Mouse (Mus musculus) forebrain, embryonic 12.5 days (tissue): ENCODE measurements around the gene Gm11034. TPM values are rescaled to one million over a fixed set of nuclear protein-coding genes. Genes with fewer than 3 reads are reported as not detected.
A peak's percentile ranks its signal among the peaks of the same experiment; 100 is the strongest.

ENCODE experiments used
- ATAC-seq: fragments of 200-750 bp; cut with Nextera tagmentation; 2 replicates; pipeline ENCODE4 v1.8.0; 2017; ENCODE audit warnings: moderate TSS enrichment; ENCODE audit not compliant: low FRiP score
- H3K27ac ChIP-seq: fragments of 300-500 bp; sonication (generic); 2 replicates; pipeline ENCODE4 v1.5.1; 2016; ENCODE audit warnings: mild to moderate bottlenecking
- H3K27me3 ChIP-seq: fragments of 300-500 bp; sonication (generic); 2 replicates; pipeline ENCODE4 v1.6.1; 2016; ENCODE audit warnings: mild to moderate bottlenecking
- H3K36me3 ChIP-seq: fragments of 300-500 bp; sonication (generic); replicated peaks from 2 replicates; pipeline ENCODE4 v1.6.1; 2016; ENCODE audit warnings: mild to moderate bottlenecking
- H3K4me1 ChIP-seq: fragments of 300-500 bp; sonication (generic); 2 replicates; pipeline ENCODE4 v1.6.1; 2016
- H3K4me2 ChIP-seq: fragments of 300-500 bp; sonication (generic); 2 replicates; pipeline ENCODE4 v1.6.1; 2016; ENCODE audit warnings: mild to moderate bottlenecking, moderate library complexity
- H3K4me3 ChIP-seq: fragments of 300-500 bp; sonication (generic); replicated peaks from 2 replicates; pipeline ENCODE4 v1.5.1; 2016; ENCODE audit warnings: mild to moderate bottlenecking
- H3K9ac ChIP-seq: fragments of 300-500 bp; sonication (generic); 2 replicates; pipeline ENCODE4 v1.6.1; 2016; ENCODE audit warnings: mild to moderate bottlenecking
- H3K9me3 ChIP-seq: fragments of 300-500 bp; sonication (generic); 2 replicates; pipeline ENCODE4 v1.6.1; 2016
- WGBS: fragments of 180-500 bp; shearing (Covaris S2); methylation state at CpG from one replicate; pipeline ENCODE4 v1.1.7; 2016; 5-methylcytosine and 5-hydroxymethylcytosine counted together
- polyA plus RNA-seq: library from polyadenylated mRNA; unstranded; fragments of >200 nt; fragmentation: Nextera tagmentation; extraction: Ambion mirVana; gene quantifications from 2 replicates; pipeline ENCODE4 v1.2.1, GENCODE M21; 2016

Gm11034 gene
- polyA plus RNA-seq, 1 experiment from 2014 or later, result not detected

GRCm38 (mm10) chr8:72239499-72240402 lies 26.3 kb upstream of the Gm11034 start, which contains the start of gene Ap1m1:
Ap1m1 (plus strand) TSS chr8:72240018.
- peak; percentile 97 for ATAC-seq
- peak within 1 kb of the TSS; percentile 97 for H3K27ac ChIP-seq
- WGBS, result 1% methylated on average over 54 of the region's 54 CpGs
- peaks cover 16% of the 10 kb centered on the region for H3K4me1 ChIP-seq
- H3K4me3 ChIP-seq, result peak within 1 kb of the TSS; percentile 69
- H3K36me3 ChIP-seq, result peaks cover 7% of the 10 kb centered on the region; the same call in 1 of the 2 replicates
- H3K9me3 ChIP-seq, result no peaks in the 10 kb centered on the region
- H3K4me2 ChIP-seq, result peak within 1 kb of the TSS; percentile 71
- no peaks in the 10 kb centered on the region for H3K27me3 ChIP-seq
- H3K9ac ChIP-seq, result peak within 1 kb of the TSS; percentile 66

- Histone ChIP-seq H3K27ac (no peak overlapping the region), H3K4me1 (peaks cover 18% of the 10 kb centered on the region), H3K9ac (no peak overlapping the region), H3K9me3 (no peaks in the 10 kb centered on the region), H3K36me3 (peaks cover 34% of the 10 kb centered on the region), H3K4me2 (no peak overlapping the region), H3K27me3 (0 out of 2 replicates have a peak, but pooled peaks cover 6% of the 10 kb centered on the region), H3K4me3 (no peak overlapping the region)
- WGBS, result 93% methylated on average over 5 of the region's 5 CpGs
- no peak for ATAC-seq
Measured at GRCm38 (mm10) chr8:72222656-72223055, 9.2 kb upstream of the Gm11034 start.

- 85% methylated on average over 4 of the region's 4 CpGs for WGBS
Measured at GRCm38 (mm10) chr8:72220758-72221157, 7.3 kb upstream of the Gm11034 start.

GRCm38 (mm10) chr8:72219541-72220363 lies 6.3 kb upstream of the Gm11034 start, which contains the start of gene Fam32a:
Fam32a (plus strand) TSS chr8:72219730.
- 13% methylated on average over 39 of the region's 39 CpGs for WGBS
- peaks cover 18% of the 10 kb centered on the region for H3K4me1 ChIP-seq
- H3K9me3 ChIP-seq, result no peaks in the 10 kb centered on the region
- peaks cover 23% of the 10 kb centered on the region for H3K27me3 ChIP-seq
- peaks cover 34% of the 10 kb centered on the region for H3K36me3 ChIP-seq
- H3K27ac ChIP-seq, result peak within 1 kb of the TSS; percentile 76
- peak; percentile 98 for ATAC-seq
- H3K4me3 ChIP-seq, result peak within 1 kb of the TSS; percentile 83
- H3K9ac ChIP-seq, result peak within 1 kb of the TSS; percentile 78
- H3K4me2 ChIP-seq, result peak within 1 kb of the TSS; percentile 87

More at GRCm38 (mm10) chr8:72220758-72221157, 7.3 kb upstream of the Gm11034 start:
- Histone ChIP-seq H3K9me3 (no peaks in the 10 kb centered on the region), H3K4me3 (peak overlapping the region; percentile 83), H3K27me3 (peaks cover 13% of the 10 kb centered on the region; the same call in 1 of the 2 replicates), H3K9ac (no peak overlapping the region), H3K27ac (no peak overlapping the region), H3K4me2 (peak overlapping the region; percentile 87), H3K36me3 (peaks cover 34% of the 10 kb centered on the region), H3K4me1 (peaks cover 18% of the 10 kb centered on the region)
- no peak for ATAC-seq

GRCm38 (mm10) chr8:72218781-72219540 lies 5.5 kb upstream of the Gm11034 start:
- Histone ChIP-seq H3K4me1 (peaks cover 18% of the 10 kb centered on the region), H3K27ac (no peak overlapping the region), H3K4me3 (peak overlapping the region; percentile 83), H3K9me3 (no peaks in the 10 kb centered on the region), H3K9ac (no peak overlapping the region), H3K27me3 (peaks cover 26% of the 10 kb centered on the region), H3K36me3 (peaks cover 32% of the 10 kb centered on the region), H3K4me2 (peak overlapping the region; percentile 87)
- 82% methylated on average over 10 of the region's 10 CpGs for WGBS
- peak; percentile 45 for ATAC-seq

GRCm38 (mm10) chr8:72215871-72216270 lies 2.4 kb upstream of the Gm11034 start:
- H3K4me2 ChIP-seq, result no peak overlapping the region
- H3K4me1 ChIP-seq, result peaks cover 9% of the 10 kb centered on the region
- H3K9me3 ChIP-seq, result no peaks in the 10 kb centered on the region
- H3K27me3 ChIP-seq, result peaks cover 26% of the 10 kb centered on the region
- H3K27ac ChIP-seq, result no peak overlapping the region
- H3K9ac ChIP-seq, result no peak overlapping the region
- H3K36me3 ChIP-seq, result 0 out of 2 replicates have a peak, but pooled peaks cover under 1% of the 10 kb centered on the region
- 27% methylated on average over 1 of the region's 1 CpGs for WGBS
- H3K4me3 ChIP-seq, result no peak overlapping the region
- no peak for ATAC-seq

- H3K27ac ChIP-seq, result no peak overlapping the region
- H3K36me3 ChIP-seq, result no peaks in the 10 kb centered on the region
- H3K9ac ChIP-seq, result no peak overlapping the region
- 34% methylated on average over 2 of the region's 2 CpGs for whole genome bisulfite sequencing
- peaks cover under 1% of the 10 kb centered on the region for H3K4me1 ChIP-seq
- H3K4me2 ChIP-seq, result no peak overlapping the region
- no peak for ATAC-seq
- no peaks in the 10 kb centered on the region for H3K9me3 ChIP-seq
- H3K4me3 ChIP-seq, result no peak overlapping the region
- H3K27me3 ChIP-seq, result peaks cover 30% of the 10 kb centered on the region
Measured at GRCm38 (mm10) chr8:72215060-72215459, 1.6 kb upstream of the Gm11034 start.

- peaks cover 24% of the 10 kb centered on the region for H3K27me3 ChIP-seq
- no peak within 1 kb of the TSS for H3K9ac ChIP-seq
- H3K4me3 ChIP-seq, result no peak within 1 kb of the TSS
- no peaks in the 10 kb centered on the region for H3K4me1 ChIP-seq
- 66% methylated on average over 4 of the region's 4 CpGs for WGBS
- no peaks in the 10 kb centered on the region for H3K36me3 ChIP-seq
- no peak within 1 kb of the TSS for H3K4me2 ChIP-seq
- no peaks in the 10 kb centered on the region for H3K9me3 ChIP-seq
- H3K27ac ChIP-seq, result no peak within 1 kb of the TSS
- ATAC-seq, result no peak
Measured at GRCm38 (mm10) chr8:72212751-72213150, 685 bp downstream of the Gm11034 start, which contains the start of gene Cib3. Cib3 (minus strand) TSS chr8:72212837.

GRCm38 (mm10) chr8:72211846-72212245 lies 1.6 kb downstream of the Gm11034 start:
- Histone ChIP-seq H3K4me3 (no peak overlapping the region), H3K4me2 (no peak overlapping the region), H3K27me3 (peaks cover 24% of the 10 kb centered on the region), H3K27ac (no peak overlapping the region), H3K9ac (no peak overlapping the region), H3K9me3 (no peaks in the 10 kb centered on the region), H3K4me1 (no peaks in the 10 kb centered on the region), H3K36me3 (no peaks in the 10 kb centered on the region)
- ATAC-seq, result no peak
- WGBS, result 96% methylated on average over 1 of the region's 1 CpGs

- peaks cover 17% of the 10 kb centered on the region for H3K27me3 ChIP-seq
- H3K36me3 ChIP-seq, result no peaks in the 10 kb centered on the region
- no peak overlapping the region for H3K9ac ChIP-seq
- H3K27ac ChIP-seq, result no peak overlapping the region
- H3K4me3 ChIP-seq, result no peak overlapping the region
- H3K4me1 ChIP-seq, result no peaks in the 10 kb centered on the region
- no peak overlapping the region for H3K4me2 ChIP-seq
- 63% methylated on average over 2 of the region's 2 CpGs for WGBS
- H3K9me3 ChIP-seq, result no peaks in the 10 kb centered on the region
- ATAC-seq, result no peak
Measured at GRCm38 (mm10) chr8:72210710-72211109, 2.7 kb downstream of the Gm11034 start.

- Histone ChIP-seq H3K4me3 (no peak overlapping the region), H3K4me1 (no peaks in the 10 kb centered on the region), H3K27me3 (peaks cover 12% of the 10 kb centered on the region), H3K27ac (no peak overlapping the region), H3K9me3 (no peaks in the 10 kb centered on the region), H3K9ac (no peak overlapping the region), H3K4me2 (no peak overlapping the region), H3K36me3 (no peaks in the 10 kb centered on the region)
- 73% methylated on average over 4 of the region's 4 CpGs for WGBS
- ATAC-seq, result no peak
Measured at GRCm38 (mm10) chr8:72210222-72210621, 3.2 kb downstream of the Gm11034 start.
